Mouse (Mus musculus) megakaryocyte, embryonic 14.5 days (primary cell): ENCODE measurements at regions not wholly inside any gene's neighbourhood (a gene's known extent, or its start where the extent isn't known, plus 50 kb on each side); places are given as distances from the start of the nearest gene placed in this dataset.

Source experiments
- FLI1 ChIP-seq: IDR thresholded peaks from 2 replicates; pipeline ENCODE4 v1.6.1; 2012; ENCODE audit warnings: low read length, inconsistent platforms, mixed read lengths
- GATA1 ChIP-seq: IDR thresholded peaks from 3 replicates; pipeline ENCODE4 v1.6.1; 2012; ENCODE audit warnings: mixed read lengths, low read length, inconsistent platforms, borderline replicate concordance

DNA sequence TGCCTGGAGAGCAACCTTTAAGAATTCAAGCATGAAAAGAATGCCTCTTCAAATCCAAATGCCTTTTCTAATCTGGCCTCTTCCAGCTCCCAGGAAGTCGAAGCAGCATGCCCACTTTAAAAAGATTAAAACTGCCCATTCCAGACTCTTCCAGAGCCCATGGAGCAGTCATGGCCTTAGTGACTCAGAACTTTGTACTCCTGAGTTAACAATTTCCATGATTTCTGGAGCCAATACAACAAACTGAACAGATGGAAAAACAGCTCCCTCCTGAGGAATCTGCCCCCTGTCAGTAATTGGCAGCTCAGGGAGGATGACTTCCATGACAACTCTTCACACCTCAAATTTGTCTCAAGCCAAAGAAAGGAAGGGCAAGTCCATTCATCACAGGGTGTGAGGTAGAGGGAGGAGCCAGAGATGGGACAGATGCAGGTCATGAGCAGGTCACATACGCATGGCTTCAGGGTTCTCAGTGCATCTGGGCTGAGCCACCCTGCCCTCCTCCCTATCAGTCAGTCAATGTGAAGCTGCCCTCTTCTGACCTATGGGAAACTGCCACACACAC lies 75.4 kb upstream of the Tcerg1l start:
- TF ChIP-seq GATA1 (no peak), FLI1 (no peak)
